Mouse (Mus musculus) stomach, postnatal 0 days (tissue): ENCODE data around the gene Phb.

ENCODE experiments used
- CTCF ChIP-seq: IDR thresholded peaks from 2 replicates; pipeline ENCODE4 v1.5.1; 2016; ENCODE audit warnings: antibody characterized with exemption, low read depth, mild to moderate bottlenecking, moderate library complexity
- EP300 ChIP-seq: optimal IDR thresholded peaks from 2 replicates; pipeline ENCODE3; 2016; ENCODE audit warnings: antibody characterized with exemption

DNA sequence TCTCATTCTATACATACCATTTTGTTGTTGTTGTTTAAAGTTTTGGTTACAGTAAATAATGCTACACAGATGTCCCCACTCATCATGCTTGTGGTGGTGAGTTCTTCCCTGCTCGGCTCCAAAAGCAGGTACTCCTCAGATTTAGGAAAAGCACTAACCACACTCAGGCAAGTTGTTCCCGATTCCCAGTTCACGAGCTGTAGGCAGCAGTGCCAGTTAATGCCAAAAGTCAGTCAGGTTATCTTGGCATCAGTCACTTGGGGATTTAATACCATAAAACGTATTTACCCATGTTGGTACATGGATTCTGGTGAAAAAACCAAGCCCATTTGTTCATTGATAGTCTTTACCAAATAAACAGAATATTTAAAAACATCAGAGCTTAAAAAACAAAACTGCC is 59.4 kb downstream of the Phb start:
- TF ChIP-seq CTCF (no peak), EP300 (no peak)
